Mouse (Mus musculus) liver, adult 2 months (tissue): ENCODE measurements at regions not wholly inside any gene's neighbourhood (a gene's known extent, or its start where the extent isn't known, plus 50 kb on each side); places are given as distances from the start of the nearest gene placed in this dataset.
A peak's percentile ranks its signal among the peaks of the same experiment; 100 is the strongest.

Source experiments
- DNase-seq: peaks from one replicate; pipeline ENCODE4 v3.0.0-alpha.2; 2011; ENCODE audit warnings: low read depth, low spot score; ENCODE audit errors: extremely low read depth
- H3K27ac ChIP-seq: fragments of 200-500 bp; replicated peaks from 2 replicates; pipeline ENCODE4 v1.5.1; 2012; ENCODE audit warnings: low read depth, mild to moderate bottlenecking, control low read depth, inconsistent platforms, low read length; ENCODE audit not compliant: insufficient read depth
- H3K27me3 ChIP-seq: fragments of 200-500 bp; 2 replicates; pipeline ENCODE4 v1.6.1; 2012; ENCODE audit warnings: mild to moderate bottlenecking, moderate library complexity, low read length, inconsistent platforms; ENCODE audit not compliant: control insufficient read depth, insufficient read depth
- H3K36me3 ChIP-seq: fragments of 200-500 bp; 2 replicates; pipeline ENCODE4 v1.6.1; 2012; ENCODE audit warnings: low read length, inconsistent platforms; ENCODE audit not compliant: control insufficient read depth, insufficient read depth
- H3K4me1 ChIP-seq: fragments of 200-500 bp; 2 replicates; pipeline ENCODE4 v1.6.1; 2011; ENCODE audit warnings: low read length; ENCODE audit not compliant: control insufficient read depth, insufficient read depth
- H3K4me3 ChIP-seq: fragments of 200-500 bp; 2 replicates; pipeline ENCODE4 v1.5.1; 2011; ENCODE audit warnings: low read depth, mild to moderate bottlenecking, control low read depth, low read length, moderate library complexity; ENCODE audit not compliant: insufficient read depth
- H3K79me2 ChIP-seq: fragments of 200-500 bp; 2 replicates; pipeline ENCODE4 v1.6.1; 2012; ENCODE audit warnings: inconsistent platforms, mild to moderate bottlenecking, low read length, moderate library complexity; ENCODE audit not compliant: control insufficient read depth, insufficient read depth
- H3K9ac ChIP-seq: fragments of 200-500 bp; 2 replicates; pipeline ENCODE4 v1.6.1; 2012; ENCODE audit warnings: low read depth, mild to moderate bottlenecking, control low read depth, inconsistent platforms, low read length
- CTCF ChIP-seq: fragments of 200-500 bp; IDR thresholded peaks from 2 replicates; pipeline ENCODE4 v1.5.1; 2011; ENCODE audit warnings: low read depth, low read length, control low read depth
- POLR2A ChIP-seq: fragments of 200-500 bp; IDR thresholded peaks from 2 replicates; pipeline ENCODE4 v1.6.1; 2011; ENCODE audit warnings: low read length, control low read depth; ENCODE audit not compliant: insufficient read depth; ENCODE audit errors: extremely low read depth
- WGBS: fragments of 180-500 bp; shearing (Covaris S2); methylation state at CpG from one replicate; pipeline ENCODE4 v1.1.7; 2018; 5-methylcytosine and 5-hydroxymethylcytosine counted together

- TF ChIP-seq POLR2A (no peak), CTCF (no peak)
- Histone ChIP-seq H3K27ac (no peak overlapping the region), H3K4me1 (no peaks in the 10 kb centered on the region), H3K9ac (no peak overlapping the region), H3K4me3 (no peak overlapping the region), H3K27me3 (no peaks in the 10 kb centered on the region), H3K36me3 (no peaks in the 10 kb centered on the region), H3K79me2 (no peaks in the 10 kb centered on the region)
- no peak for DNase-seq
- 73% methylated on average over 3 of the region's 3 CpGs for WGBS
These were observed 877.1 kb upstream of the 1700009N14Rik start for GRCm38 (mm10) chr4:38572968-38573367.

GRCm38 (mm10) chr4:38590358-38590757, 859.7 kb upstream of the 1700009N14Rik start:
- H3K4me1 ChIP-seq: no peaks in the 10 kb centered on the region
- no peak for TF ChIP-seq CTCF
- no peak for TF ChIP-seq POLR2A
- no peaks in the 10 kb centered on the region for H3K79me2 ChIP-seq
- no peaks in the 10 kb centered on the region for H3K36me3 ChIP-seq
- H3K9ac ChIP-seq: no peak overlapping the region
- no peak overlapping the region for H3K27ac ChIP-seq
- WGBS: 16% methylated on average over 1 of the region's 1 CpGs
- DNase-seq: peak; percentile 71
- no peak overlapping the region for H3K4me3 ChIP-seq
- H3K27me3 ChIP-seq: no peaks in the 10 kb centered on the region
